Mouse (Mus musculus): ENCODE measurements around the gene Slc35e1. TPM values are rescaled to one million over a fixed set of nuclear protein-coding genes. Genes with fewer than 3 reads are reported as not detected.
A peak's percentile ranks its signal among the peaks of the same experiment; 100 is the strongest.

The Slc35e1 gene
- polyA plus RNA-seq, 1 experiment from 2014 or later = 5.8 TPM

DNA sequence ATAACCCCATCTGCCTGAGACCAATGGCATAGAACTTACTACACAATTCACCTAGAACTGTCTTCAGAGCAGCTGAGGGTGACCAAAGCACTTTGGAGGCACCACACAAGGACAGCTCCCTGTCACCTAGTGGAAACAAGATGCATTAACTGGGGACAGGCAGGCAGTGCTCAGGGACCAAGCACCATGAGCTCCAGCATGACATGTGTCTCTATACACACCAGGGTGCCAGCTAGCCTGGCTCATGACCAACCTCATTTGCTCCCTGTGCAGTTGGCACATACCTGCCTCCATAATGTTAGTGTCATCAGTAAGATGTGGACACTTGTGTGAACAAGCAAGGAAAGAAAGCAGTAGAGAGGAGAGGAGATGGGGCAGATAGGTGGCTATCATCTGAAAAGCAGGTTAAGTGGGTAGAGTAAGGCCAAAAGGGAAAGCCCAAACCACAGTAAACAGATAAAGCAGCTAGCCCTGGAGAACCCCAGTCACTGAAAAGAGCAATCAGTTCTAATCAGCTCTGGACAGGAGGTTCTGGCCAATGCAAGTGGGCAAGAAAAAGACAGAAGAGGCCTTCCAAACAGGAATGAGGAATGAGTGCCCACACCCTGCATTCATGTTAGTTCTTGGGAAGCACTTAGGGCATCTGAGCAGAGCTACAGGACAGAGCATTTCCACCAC is 12.4 kb upstream of the Slc35e1 start:
- no peaks in the 10 kb centered on the region for H3K9me3 ChIP-seq (replicated peaks; ENCODE audit: control insufficient read depth, low read length)
- H3K36me3 ChIP-seq (ENCODE audit: control insufficient read depth, insufficient read depth, low read length) = 0 out of 2 replicates have a peak, but pooled peaks cover 3% of the 10 kb centered on the region
- H3K27me3 ChIP-seq (replicated peaks; ENCODE audit: control insufficient read depth, insufficient read depth, low read length) = no peaks in the 10 kb centered on the region
- no peak overlapping the region for H3K9ac ChIP-seq (ENCODE audit: low read length)
- no peaks in the 10 kb centered on the region for H3K4me1 ChIP-seq (ENCODE audit: control insufficient read depth, insufficient read depth, low read length)
- H3K27ac ChIP-seq (ENCODE audit: low read depth, low read length) = no peak overlapping the region
- no peak overlapping the region for H3K4me2 ChIP-seq (ENCODE audit: low read length)
- peak; percentile 21; the same call in 1 of the 2 replicates for ATAC-seq
- no peak overlapping the region for H3K4me3 ChIP-seq (ENCODE audit: low read depth, low read length)
- no peak for DNase-seq (ENCODE audit: low spot score)

DNA sequence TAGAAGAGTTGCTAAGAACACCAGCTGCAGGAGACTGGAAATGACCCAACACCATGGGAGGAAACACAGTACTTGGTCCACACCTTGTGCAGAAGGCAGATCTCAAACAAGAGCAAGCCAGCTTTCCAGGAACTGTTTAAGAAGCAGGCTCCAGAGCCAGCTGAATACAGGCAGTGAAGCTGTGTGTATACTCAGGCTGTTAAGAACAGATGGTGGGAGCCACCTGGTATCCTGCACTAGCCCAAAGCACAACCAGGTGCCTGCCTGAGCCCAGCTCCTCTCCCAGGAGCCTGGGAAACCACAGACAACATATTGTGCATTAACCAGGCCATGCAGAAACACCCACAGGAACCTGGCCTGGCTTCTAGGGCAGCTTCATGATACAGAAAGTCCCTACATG is 11.7 kb upstream of the Slc35e1 start:
- peak; percentile 74 for ATAC-seq
- DNase-seq (ENCODE audit: low spot score) = peak; percentile 63
- H3K4me3 ChIP-seq (ENCODE audit: low read depth, low read length) = no peak overlapping the region
- H3K36me3 ChIP-seq (ENCODE audit: control insufficient read depth, insufficient read depth, low read length) = 0 out of 2 replicates have a peak, but pooled peaks cover 3% of the 10 kb centered on the region
- no peaks in the 10 kb centered on the region for H3K27me3 ChIP-seq (replicated peaks; ENCODE audit: control insufficient read depth, insufficient read depth, low read length)
- no peaks in the 10 kb centered on the region for H3K4me1 ChIP-seq (ENCODE audit: control insufficient read depth, insufficient read depth, low read length)
- H3K9me3 ChIP-seq (replicated peaks; ENCODE audit: control insufficient read depth, low read length) = no peaks in the 10 kb centered on the region
- H3K9ac ChIP-seq (ENCODE audit: low read length) = no peak overlapping the region
- H3K27ac ChIP-seq (ENCODE audit: low read depth, low read length) = no peak overlapping the region
- no peak overlapping the region for H3K4me2 ChIP-seq (ENCODE audit: low read length)

DNA sequence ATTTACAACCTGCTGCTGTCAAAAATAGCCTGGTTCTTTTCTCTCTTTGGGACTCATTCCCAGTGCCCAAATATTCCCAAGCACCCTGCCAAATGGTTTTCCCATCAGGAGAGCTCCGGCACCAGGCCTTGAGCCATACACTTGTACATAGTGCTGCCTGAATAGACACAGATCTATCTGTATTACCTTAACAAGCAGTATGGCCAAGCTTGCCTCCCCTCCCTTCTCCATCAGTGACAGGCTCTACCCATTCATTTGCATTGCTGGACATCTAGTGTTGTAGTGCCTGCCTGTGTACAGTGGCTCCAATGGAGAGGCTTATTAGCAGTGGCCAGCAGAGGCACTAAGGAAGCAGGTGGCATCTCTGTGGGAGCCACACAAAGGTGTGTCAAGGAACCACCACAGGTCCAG is 8.1 kb upstream of the Slc35e1 start:
- Histone ChIP-seq H3K4me2 (ENCODE audit: low read length) (no peak overlapping the region), H3K4me1 (ENCODE audit: control insufficient read depth, insufficient read depth, low read length) (no peaks in the 10 kb centered on the region), H3K27ac (ENCODE audit: low read depth, low read length) (no peak overlapping the region), H3K27me3 (replicated peaks; ENCODE audit: control insufficient read depth, insufficient read depth, low read length) (no peaks in the 10 kb centered on the region), H3K4me3 (ENCODE audit: low read depth, low read length) (no peak overlapping the region), H3K9me3 (replicated peaks; ENCODE audit: control insufficient read depth, low read length) (no peaks in the 10 kb centered on the region), H3K9ac (ENCODE audit: low read length) (no peak overlapping the region), H3K36me3 (ENCODE audit: control insufficient read depth, insufficient read depth, low read length) (peaks cover 14% of the 10 kb centered on the region)
- no peak for DNase-seq (ENCODE audit: low spot score)
- ATAC-seq = no peak
- 96% methylated on average over 1 of the region's 1 CpGs for WGBS

DNA sequence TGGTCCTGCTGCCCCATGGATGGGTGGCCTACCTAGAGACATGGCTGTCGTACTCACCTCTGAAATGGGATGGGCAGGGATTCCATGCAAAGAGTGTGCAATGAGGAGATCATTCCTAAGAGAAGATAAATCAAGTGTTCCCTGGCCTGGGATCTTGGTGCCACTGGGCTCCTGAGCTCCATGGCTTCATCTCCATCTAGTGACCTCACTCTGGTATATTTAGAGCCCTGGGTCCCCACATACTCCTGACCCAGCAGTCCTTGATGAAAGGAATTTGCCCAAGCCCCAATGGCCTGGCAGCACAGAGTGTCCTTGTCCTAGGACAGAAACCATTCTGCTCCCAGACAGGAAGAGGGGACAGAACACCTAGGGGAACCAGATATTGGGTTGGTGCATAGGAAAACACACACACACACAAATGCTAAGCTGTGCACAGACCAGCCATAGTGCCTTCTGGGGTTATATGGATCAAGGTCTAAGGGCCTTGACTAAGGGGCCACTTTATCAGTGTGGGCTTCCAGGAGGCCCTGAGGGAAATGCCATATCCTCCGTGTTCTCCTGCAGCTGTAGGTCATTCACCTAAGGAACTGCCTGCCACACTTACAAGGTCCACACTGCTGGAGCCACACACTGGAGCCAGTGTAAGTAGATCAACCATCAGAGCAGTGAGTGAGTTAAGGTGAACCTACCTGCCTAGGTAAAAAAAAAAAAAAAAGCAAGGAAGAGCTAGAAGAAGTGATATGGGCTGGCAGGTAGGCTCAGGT is 7.3 kb upstream of the Slc35e1 start:
- Histone ChIP-seq H3K27ac (ENCODE audit: low read depth, low read length) (no peak overlapping the region), H3K36me3 (ENCODE audit: control insufficient read depth, insufficient read depth, low read length) (peaks cover 22% of the 10 kb centered on the region), H3K4me1 (ENCODE audit: control insufficient read depth, insufficient read depth, low read length) (no peaks in the 10 kb centered on the region), H3K27me3 (replicated peaks; ENCODE audit: control insufficient read depth, insufficient read depth, low read length) (no peaks in the 10 kb centered on the region), H3K9ac (ENCODE audit: low read length) (no peak overlapping the region), H3K4me2 (ENCODE audit: low read length) (no peak overlapping the region), H3K4me3 (ENCODE audit: low read depth, low read length) (no peak overlapping the region), H3K9me3 (replicated peaks; ENCODE audit: control insufficient read depth, low read length) (no peaks in the 10 kb centered on the region)
- 94% methylated on average over 2 of the region's 2 CpGs for WGBS
- DNase-seq (ENCODE audit: low spot score) (no peak), ATAC-seq (no peak)

DNA sequence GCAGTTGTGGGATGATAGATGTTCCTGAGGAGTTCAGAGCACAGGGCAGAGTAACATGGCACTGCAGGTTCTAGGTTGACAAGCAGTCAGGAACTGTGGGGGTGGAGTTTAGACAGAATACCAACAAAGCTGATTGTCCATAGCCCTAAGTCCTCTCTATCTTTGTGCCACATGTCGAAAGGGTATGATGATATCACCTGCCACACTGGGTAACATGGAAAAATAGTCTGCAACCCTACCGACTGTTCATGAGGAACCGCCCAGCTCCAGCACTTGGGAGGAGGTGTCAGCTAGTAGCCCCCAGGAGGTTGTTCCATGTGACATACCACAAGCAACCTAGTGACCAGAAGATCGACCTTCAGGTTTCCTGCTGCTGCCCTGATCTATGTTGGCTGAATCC is 6.1 kb upstream of the Slc35e1 start:
- Histone ChIP-seq H3K36me3 (ENCODE audit: control insufficient read depth, insufficient read depth, low read length) (peaks cover 25% of the 10 kb centered on the region), H3K9me3 (replicated peaks; ENCODE audit: control insufficient read depth, low read length) (no peaks in the 10 kb centered on the region), H3K9ac (ENCODE audit: low read length) (no peak overlapping the region), H3K4me3 (ENCODE audit: low read depth, low read length) (no peak overlapping the region), H3K27ac (ENCODE audit: low read depth, low read length) (no peak overlapping the region), H3K27me3 (replicated peaks; ENCODE audit: control insufficient read depth, insufficient read depth, low read length) (no peaks in the 10 kb centered on the region), H3K4me2 (ENCODE audit: low read length) (no peak overlapping the region), H3K4me1 (ENCODE audit: control insufficient read depth, insufficient read depth, low read length) (peaks cover 7% of the 10 kb centered on the region)
- WGBS = 92% methylated on average over 4 of the region's 4 CpGs
- DNase-seq (ENCODE audit: low spot score) (no peak), ATAC-seq (no peak)

DNA sequence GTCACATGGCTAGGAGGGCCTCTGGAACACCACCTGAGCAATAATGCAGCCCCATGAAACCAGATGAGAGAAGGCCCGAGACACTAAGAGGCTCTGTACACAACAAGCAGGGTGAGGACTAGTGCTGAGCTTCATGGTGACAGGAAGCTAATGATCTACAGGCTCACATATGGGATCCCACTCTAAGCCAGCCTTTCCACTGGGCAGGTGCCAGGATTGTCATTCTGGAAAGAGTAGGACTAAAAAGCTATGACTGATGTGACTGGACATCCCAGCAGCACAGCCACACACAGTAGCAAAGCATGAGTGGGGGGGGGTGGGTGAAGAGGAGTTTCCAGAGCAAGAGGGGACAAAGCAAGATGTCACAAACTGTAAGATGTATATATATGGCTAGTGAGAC is 5.5 kb upstream of the Slc35e1 start:
- Histone ChIP-seq H3K27me3 (replicated peaks; ENCODE audit: control insufficient read depth, insufficient read depth, low read length) (no peaks in the 10 kb centered on the region), H3K4me2 (ENCODE audit: low read length) (no peak overlapping the region), H3K4me1 (ENCODE audit: control insufficient read depth, insufficient read depth, low read length) (peaks cover 10% of the 10 kb centered on the region), H3K4me3 (ENCODE audit: low read depth, low read length) (no peak overlapping the region), H3K9me3 (replicated peaks; ENCODE audit: control insufficient read depth, low read length) (no peaks in the 10 kb centered on the region), H3K36me3 (ENCODE audit: control insufficient read depth, insufficient read depth, low read length) (peaks cover 25% of the 10 kb centered on the region), H3K27ac (ENCODE audit: low read depth, low read length) (no peak overlapping the region), H3K9ac (ENCODE audit: low read length) (no peak overlapping the region)
- 89% methylated on average over 1 of the region's 1 CpGs for WGBS
- ATAC-seq (no peak), DNase-seq (ENCODE audit: low spot score) (no peak)

DNA sequence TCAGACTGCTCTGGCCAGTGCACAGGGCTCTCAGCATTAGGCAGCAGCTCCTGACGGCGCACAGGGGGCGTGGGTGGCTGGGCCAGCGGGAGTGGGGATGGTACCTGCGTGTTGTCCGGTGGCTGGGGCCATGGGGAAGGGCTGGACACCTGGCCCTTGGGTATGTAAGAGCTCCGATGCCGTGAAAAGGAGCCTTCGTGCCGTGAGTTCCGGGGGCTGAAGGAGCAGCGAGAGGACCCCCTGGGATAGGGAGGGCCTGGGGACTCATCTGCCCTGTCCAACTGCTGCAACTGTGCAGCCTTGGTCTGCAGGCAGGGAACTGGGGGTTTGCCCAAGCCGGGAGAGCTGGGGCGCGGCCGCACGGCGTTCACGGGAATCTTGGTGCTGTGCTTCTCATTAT is 3.8 kb upstream of the Slc35e1 start:
- Histone ChIP-seq H3K4me1 (ENCODE audit: control insufficient read depth, insufficient read depth, low read length) (peaks cover 15% of the 10 kb centered on the region), H3K4me3 (ENCODE audit: low read depth, low read length) (no peak overlapping the region), H3K9me3 (replicated peaks; ENCODE audit: control insufficient read depth, low read length) (no peaks in the 10 kb centered on the region), H3K27me3 (replicated peaks; ENCODE audit: control insufficient read depth, insufficient read depth, low read length) (no peaks in the 10 kb centered on the region), H3K27ac (ENCODE audit: low read depth, low read length) (no peak overlapping the region), H3K9ac (ENCODE audit: low read length) (no peak overlapping the region), H3K36me3 (ENCODE audit: control insufficient read depth, insufficient read depth, low read length) (peaks cover 25% of the 10 kb centered on the region), H3K4me2 (ENCODE audit: low read length) (no peak overlapping the region)
- no peak for DNase-seq (ENCODE audit: low spot score)
- ATAC-seq = no peak
- WGBS = 88% methylated on average over 19 of the region's 19 CpGs

DNA sequence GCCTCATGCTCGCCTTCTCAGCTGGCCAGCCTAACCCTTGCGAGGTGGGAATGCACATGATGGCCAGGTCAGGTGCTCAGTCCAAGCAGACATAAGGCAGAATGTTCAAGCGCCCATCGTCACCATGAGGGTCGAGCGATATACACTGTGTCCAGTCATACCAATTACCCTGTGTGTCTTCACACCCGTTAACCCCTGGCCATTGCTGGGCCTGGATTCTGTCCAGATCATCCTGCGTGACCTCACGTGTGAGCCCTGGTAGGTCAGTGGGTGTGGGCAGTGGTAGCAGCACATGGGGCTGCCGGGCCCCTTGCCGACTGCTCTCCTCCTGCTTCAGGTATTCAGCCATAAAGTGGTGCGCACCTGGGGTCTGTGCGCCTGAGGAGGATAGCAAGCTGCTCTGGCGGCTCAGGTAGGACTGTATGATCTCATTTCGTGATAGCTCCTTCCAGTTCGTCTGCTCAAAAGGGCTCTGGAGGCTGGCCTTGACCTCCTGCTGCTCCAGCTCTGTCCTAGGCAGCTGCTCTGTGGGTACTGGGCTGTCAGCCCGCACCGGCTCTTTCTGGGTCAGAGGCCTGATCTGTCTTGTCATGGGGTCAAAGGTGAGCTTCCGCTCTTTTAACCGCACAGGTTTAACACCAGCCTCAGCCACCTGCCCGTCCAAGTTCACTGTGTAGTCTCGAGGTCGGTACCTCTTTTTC is 3.1 kb upstream of the Slc35e1 start:
- peaks cover 25% of the 10 kb centered on the region for H3K36me3 ChIP-seq (ENCODE audit: control insufficient read depth, insufficient read depth, low read length)
- no peaks in the 10 kb centered on the region for H3K9me3 ChIP-seq (replicated peaks; ENCODE audit: control insufficient read depth, low read length)
- DNase-seq (ENCODE audit: low spot score) = no peak
- ATAC-seq = no peak
- H3K9ac ChIP-seq (ENCODE audit: low read length) = no peak overlapping the region
- 88% methylated on average over 23 of the region's 23 CpGs for WGBS
- H3K4me1 ChIP-seq (ENCODE audit: control insufficient read depth, insufficient read depth, low read length) = peaks cover 19% of the 10 kb centered on the region
- no peak overlapping the region for H3K27ac ChIP-seq (ENCODE audit: low read depth, low read length)
- no peaks in the 10 kb centered on the region for H3K27me3 ChIP-seq (replicated peaks; ENCODE audit: control insufficient read depth, insufficient read depth, low read length)
- no peak overlapping the region for H3K4me3 ChIP-seq (ENCODE audit: low read depth, low read length)
- H3K4me2 ChIP-seq (ENCODE audit: low read length) = no peak overlapping the region

DNA sequence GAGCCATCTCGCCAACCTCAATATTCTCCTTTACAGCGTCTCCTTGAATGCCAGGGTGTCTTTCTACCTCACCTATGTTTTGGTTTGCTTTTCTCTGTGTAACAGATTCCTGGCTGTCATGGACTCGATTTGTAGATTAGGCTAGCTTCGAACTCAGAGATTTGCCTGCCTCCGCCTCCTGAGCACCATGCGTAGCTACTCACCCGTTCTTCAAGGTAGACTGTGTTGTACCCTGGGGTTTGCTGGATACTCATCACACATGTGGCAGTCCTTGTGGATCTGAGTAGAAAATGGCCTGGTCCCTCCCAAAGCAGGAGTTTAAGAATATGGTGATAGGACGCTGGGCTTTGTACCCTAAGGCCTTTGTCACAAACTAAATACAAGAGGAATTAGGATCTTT is 967 bp upstream of the Slc35e1 start:
- H3K4me3 ChIP-seq (ENCODE audit: low read depth, low read length) = peak overlapping the region; percentile 87
- 12% methylated on average over 8 of the region's 8 CpGs for WGBS
- peaks cover 19% of the 10 kb centered on the region for H3K4me1 ChIP-seq (ENCODE audit: control insufficient read depth, insufficient read depth, low read length)
- H3K27ac ChIP-seq (ENCODE audit: low read depth, low read length) = peak overlapping the region; percentile 72
- no peak for DNase-seq (ENCODE audit: low spot score)
- peak overlapping the region; percentile 75 for H3K9ac ChIP-seq (ENCODE audit: low read length)
- peaks cover 30% of the 10 kb centered on the region for H3K36me3 ChIP-seq (ENCODE audit: control insufficient read depth, insufficient read depth, low read length)
- no peaks in the 10 kb centered on the region for H3K27me3 ChIP-seq (replicated peaks; ENCODE audit: control insufficient read depth, insufficient read depth, low read length)
- H3K9me3 ChIP-seq (replicated peaks; ENCODE audit: control insufficient read depth, low read length) = no peaks in the 10 kb centered on the region
- ATAC-seq = no peak
- peak overlapping the region; percentile 86 for H3K4me2 ChIP-seq (ENCODE audit: low read length)

Measured in forebrain, embryonic 14.5 days (tissue).